Mouse (Mus musculus): ENCODE measurements around the gene Syngr1.

Syngr1 gene

GRCm38 (mm10) chr15:80090155-80090554 lies 979 bp upstream of the Syngr1 start:
- no peak for DNase-seq (ENCODE audit: extremely low read depth, low read depth)

DNA sequence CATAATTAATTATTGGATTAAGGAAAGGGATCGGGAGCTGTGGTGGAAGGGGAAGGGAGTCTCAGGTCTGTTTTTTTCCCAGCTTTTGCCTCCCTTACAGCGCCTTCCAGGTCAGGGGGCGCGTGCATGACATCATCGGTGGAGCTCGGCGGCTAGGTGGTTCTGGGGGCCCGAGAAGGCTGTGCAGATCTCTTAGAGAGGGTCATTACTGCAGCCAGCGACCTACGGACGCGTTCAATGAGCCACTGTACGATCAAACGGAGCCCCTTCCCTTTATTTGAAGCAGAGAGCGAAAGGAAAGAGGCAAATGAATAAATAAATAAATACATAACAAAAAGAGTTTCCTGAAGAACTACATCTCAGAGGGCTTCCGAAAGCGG lies 403 bp upstream of the Syngr1 start:
- DNase-seq (ENCODE audit: extremely low read depth, low read depth) = no peak

GRCm38 (mm10) chr15:80092041-80092441 lies 907 bp downstream of the Syngr1 start:
- DNase-seq (ENCODE audit: extremely low read depth, low read depth) = no peak

- DNase-seq (ENCODE audit: extremely low read depth, low read depth) = no peak
These were observed 1.5 kb downstream of the Syngr1 start for GRCm38 (mm10) chr15:80092599-80092998.

- DNase-seq (ENCODE audit: extremely low read depth, low read depth) = no peak
These were observed 3.1 kb downstream of the Syngr1 start for GRCm38 (mm10) chr15:80094201-80094600.

DNA sequence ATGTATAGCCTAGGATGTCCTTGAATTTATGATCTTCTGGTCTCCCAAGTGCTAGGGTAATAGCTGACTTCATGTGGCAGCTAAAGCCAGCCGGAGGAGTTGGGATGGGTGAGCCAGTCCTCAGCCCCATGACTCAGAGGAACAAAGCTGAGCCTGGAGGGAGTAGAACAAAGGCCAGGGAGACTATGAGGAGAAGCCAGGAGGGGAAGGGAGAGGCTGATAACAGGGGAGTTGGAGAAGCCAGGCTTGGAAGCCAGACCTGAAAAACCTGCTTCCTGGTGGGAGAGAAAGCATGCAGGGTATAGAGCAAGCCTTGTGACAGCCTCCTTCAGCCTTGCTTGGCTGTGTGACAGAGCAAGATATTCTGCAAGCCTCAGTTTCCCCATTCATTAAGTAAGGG lies 4.5 kb downstream of the Syngr1 start:
- no peak for DNase-seq (ENCODE audit: extremely low read depth, low read depth)

DNA sequence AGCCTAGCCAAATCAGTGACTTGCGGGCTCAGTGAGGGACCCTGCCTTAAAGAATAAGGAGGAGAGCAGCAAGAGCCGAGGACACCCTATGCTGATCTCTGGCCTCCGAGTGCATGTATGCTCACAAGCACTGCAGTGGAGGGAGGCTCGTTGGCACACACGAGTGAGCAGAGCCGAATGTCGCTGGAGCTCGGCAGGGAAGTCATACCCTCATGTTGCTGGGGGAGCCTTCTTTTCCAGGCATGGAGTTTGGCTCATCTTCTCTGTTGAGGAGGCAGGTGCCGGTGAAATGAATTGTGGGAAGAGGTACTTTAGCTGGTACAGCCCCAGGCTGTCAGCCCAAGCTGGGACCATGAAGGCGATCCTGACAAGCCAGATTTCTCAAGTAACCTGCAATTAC lies 5.3 kb downstream of the Syngr1 start:
- no peak for DNase-seq (ENCODE audit: extremely low read depth, low read depth)

GRCm38 (mm10) chr15:80096946-80097881 lies 6.1 kb downstream of the Syngr1 start:
- no peak for DNase-seq (ENCODE audit: extremely low read depth, low read depth)

GRCm38 (mm10) chr15:80097999-80098461 lies 6.9 kb downstream of the Syngr1 start:
- no peak for DNase-seq (ENCODE audit: extremely low read depth, low read depth)

GRCm38 (mm10) chr15:80098809-80099208 lies 7.7 kb downstream of the Syngr1 start:
- no peak for DNase-seq (ENCODE audit: extremely low read depth, low read depth)

GRCm38 (mm10) chr15:80099477-80099876 lies 8.3 kb downstream of the Syngr1 start:
- DNase-seq (ENCODE audit: extremely low read depth, low read depth) = no peak

GRCm38 (mm10) chr15:80100196-80100595 lies 9.1 kb downstream of the Syngr1 start:
- no peak for DNase-seq (ENCODE audit: extremely low read depth, low read depth)

DNA sequence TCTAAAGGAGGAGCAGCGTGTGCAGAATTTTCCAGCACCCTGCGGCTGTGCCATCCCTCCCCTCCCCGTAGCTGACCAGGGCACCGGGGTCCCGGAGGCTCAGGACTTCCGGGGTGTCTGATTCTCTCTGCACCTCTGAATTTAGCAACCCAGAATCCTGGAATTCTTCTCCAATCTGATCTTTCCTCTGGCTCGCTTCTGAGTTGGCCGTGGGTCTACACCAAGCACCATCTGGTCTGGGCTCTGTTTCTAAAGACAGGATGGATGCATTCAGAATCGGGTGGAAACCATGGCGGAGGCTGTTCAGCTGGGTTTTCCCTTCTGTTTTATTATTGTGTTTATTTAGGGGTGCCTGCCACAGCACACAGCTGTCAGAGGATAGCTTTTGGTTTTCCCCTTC lies 9.7 kb downstream of the Syngr1 start:
- DNase-seq (ENCODE audit: extremely low read depth, low read depth) = no peak

GRCm38 (mm10) chr15:80101503-80101902 lies 10.4 kb downstream of the Syngr1 start:
- no peak for DNase-seq (ENCODE audit: extremely low read depth, low read depth)

DNA sequence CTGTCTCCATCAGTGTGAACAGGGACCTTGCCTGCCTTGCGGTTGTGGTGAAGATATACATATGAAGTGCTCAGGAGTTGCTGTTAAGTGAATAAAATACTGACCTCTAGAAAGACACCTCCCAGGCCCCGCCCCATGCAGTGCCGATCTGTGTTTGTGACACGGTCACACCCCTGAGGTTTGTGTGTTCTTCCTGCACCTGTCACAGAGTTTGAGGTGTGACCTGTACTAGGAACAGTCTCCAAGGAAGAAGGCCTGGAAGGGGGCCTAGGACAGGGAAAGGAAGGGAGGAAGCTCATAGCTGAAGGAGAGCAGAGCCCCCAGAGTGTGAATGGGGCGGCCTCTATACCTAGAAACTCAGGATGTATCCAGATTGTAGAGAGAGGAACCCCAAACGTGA lies 11.4 kb downstream of the Syngr1 start:
- DNase-seq (ENCODE audit: extremely low read depth, low read depth) = no peak

- no peak for DNase-seq (ENCODE audit: extremely low read depth, low read depth)
These were observed 14.6 kb downstream of the Syngr1 start for GRCm38 (mm10) chr15:80105490-80106410.

DNA sequence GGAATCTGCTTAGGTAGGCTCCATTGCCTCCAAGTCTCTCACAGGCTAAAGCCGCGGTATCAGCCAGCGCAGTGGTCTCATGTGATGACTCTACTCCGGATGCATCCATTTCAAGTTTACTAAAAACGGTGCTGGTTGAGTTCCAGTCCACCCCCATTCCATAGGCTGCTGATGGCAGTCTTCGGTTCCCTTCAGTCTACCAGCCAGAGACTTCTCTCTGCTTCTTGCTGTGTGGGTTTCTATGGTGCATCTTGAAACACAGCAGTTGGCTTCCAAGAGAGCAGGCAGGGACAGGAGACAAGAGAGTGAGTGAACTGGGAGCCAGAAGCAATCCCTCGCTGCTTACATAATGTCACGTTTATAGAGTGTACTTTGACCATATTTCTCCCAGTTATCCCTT lies 16.0 kb downstream of the Syngr1 start:
- DNase-seq (ENCODE audit: extremely low read depth, low read depth) = no peak

DNA sequence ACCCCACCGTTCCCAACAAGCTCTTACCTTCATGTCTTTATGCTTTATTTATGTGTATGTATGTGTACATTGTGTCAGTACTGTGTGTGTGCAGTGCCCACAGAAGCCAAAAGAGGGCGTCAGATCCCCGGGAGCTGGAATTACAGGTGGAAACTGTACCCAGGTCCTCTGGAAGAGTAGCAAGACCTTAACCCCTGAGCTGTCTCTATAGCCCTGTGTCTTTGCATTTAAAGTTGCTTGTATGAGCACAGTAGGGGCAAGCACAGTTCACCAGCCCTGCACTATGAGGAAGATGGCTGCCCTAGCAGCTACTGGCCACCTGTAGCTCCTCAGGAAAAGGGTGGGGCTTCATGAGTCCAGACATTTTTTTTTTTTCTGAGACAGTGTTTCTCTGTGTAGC lies 16.4 kb downstream of the Syngr1 start:
- DNase-seq (ENCODE audit: extremely low read depth, low read depth) = no peak

GRCm38 (mm10) chr15:80111436-80111835 lies 20.3 kb downstream of the Syngr1 start:
- no peak for DNase-seq (ENCODE audit: extremely low read depth, low read depth)

DNA sequence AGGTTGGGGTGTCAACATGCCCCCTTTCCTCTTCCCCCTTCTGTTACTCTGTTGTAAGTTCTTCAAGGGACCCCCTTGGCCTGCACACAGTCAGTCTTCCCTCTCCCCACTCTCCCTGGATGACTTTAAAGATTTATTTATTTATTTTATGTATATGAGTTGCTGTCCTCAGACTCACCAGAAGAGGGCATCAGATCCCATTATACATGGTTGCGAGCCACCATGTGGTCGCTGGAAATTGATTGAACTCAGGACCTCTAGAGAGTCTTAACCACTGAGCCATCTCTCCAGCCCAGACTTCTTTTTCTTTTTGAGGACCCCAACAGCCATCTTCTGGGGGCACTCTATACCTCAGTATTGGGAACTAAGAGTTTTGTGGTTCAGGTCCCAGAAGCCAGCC lies 21.4 kb downstream of the Syngr1 start:
- no peak for DNase-seq (ENCODE audit: extremely low read depth, low read depth)

- no peak for DNase-seq (ENCODE audit: extremely low read depth, low read depth)
These were observed 23.3 kb downstream of the Syngr1 start for GRCm38 (mm10) chr15:80114414-80114813.

GRCm38 (mm10) chr15:80115256-80115655 lies 24.1 kb downstream of the Syngr1 start:
- no peak for DNase-seq (ENCODE audit: extremely low read depth, low read depth)

Data from MEL-GATA-1-ER (cell line).